Mouse (Mus musculus) E14TG2a.4 (cell line): ENCODE measurements around the gene Zcchc8.
A peak's percentile ranks its signal among the peaks of the same experiment; 100 is the strongest.

Experiments
- H3K27me3 ChIP-seq: 2 replicates; pipeline ENCODE4 v1.6.1; 2014; ENCODE audit warnings: low read length, control low read depth; ENCODE audit not compliant: insufficient read depth
- H3K36me3 ChIP-seq: 2 replicates; pipeline ENCODE4 v1.6.1; 2014; ENCODE audit warnings: low read length, control low read depth; ENCODE audit not compliant: insufficient read depth
- H3K4me1 ChIP-seq: replicated peaks from 2 replicates; pipeline ENCODE4 v1.6.1; 2014; ENCODE audit warnings: low read depth, low read length, control low read depth
- H3K4me3 ChIP-seq: replicated peaks from 2 replicates; pipeline ENCODE4 v1.5.1; 2014; ENCODE audit warnings: mild to moderate bottlenecking, low read length
- H3K9me3 ChIP-seq: 2 replicates; pipeline ENCODE4 v1.6.1; 2014; ENCODE audit warnings: low read length, control low read depth
- CTCF ChIP-seq: conservative IDR thresholded peaks from 2 replicates; pipeline ENCODE4 v1.5.1; 2014; ENCODE audit warnings: low read length
- NANOG ChIP-seq: IDR thresholded peaks from 2 replicates; pipeline ENCODE4 v1.6.1; 2014; ENCODE audit warnings: borderline replicate concordance, low read length, mixed read lengths
- POU5F1 ChIP-seq: IDR thresholded peaks from 2 replicates; pipeline ENCODE4 v1.6.1; 2014; ENCODE audit warnings: low read length, borderline replicate concordance

The Zcchc8 gene

DNA sequence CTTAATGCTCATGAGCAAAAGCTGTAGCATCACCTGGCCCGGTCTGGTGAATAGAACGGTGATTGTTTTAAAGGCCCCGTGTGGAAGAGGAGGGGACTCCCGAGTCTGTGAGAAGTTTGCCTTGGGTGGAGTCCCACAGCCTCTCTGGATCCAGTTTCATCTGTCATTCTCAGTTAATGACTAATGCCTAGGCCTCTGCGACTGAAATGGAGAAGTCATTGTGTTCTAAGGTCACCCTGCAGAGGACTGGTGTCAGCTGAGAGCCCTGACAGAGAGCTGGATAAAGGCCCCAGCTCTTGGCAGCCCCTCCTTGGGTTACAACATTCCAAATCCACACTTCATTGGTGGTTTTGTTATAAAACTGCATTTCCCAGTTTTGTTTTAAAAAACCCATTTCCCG, 26.4 kb downstream of the Zcchc8 start:
- H3K36me3 ChIP-seq, result peaks cover 12% of the 10 kb centered on the region
- H3K4me3 ChIP-seq, result no peak overlapping the region
- peaks cover 17% of the 10 kb centered on the region for H3K4me1 ChIP-seq
- H3K27me3 ChIP-seq, result no peaks in the 10 kb centered on the region
- H3K9me3 ChIP-seq, result no peaks in the 10 kb centered on the region
- TF ChIP-seq NANOG (no peak), CTCF (no peak), POU5F1 (no peak)

GRCm38 (mm10) chr5:123684221-123685144, 36.4 kb downstream of the Zcchc8 start, which contains the start of gene Clip1:
TSS of gene Clip1 (minus strand) at chr5:123684618.
- H3K36me3 ChIP-seq, result no peaks in the 10 kb centered on the region
- peak within 1 kb of the TSS; percentile 84 for H3K4me3 ChIP-seq
- TF ChIP-seq NANOG, result no peak
- no peak for TF ChIP-seq CTCF
- TF ChIP-seq POU5F1, result no peak
- H3K4me1 ChIP-seq, result peaks cover 15% of the 10 kb centered on the region
- H3K9me3 ChIP-seq, result no peaks in the 10 kb centered on the region
- H3K27me3 ChIP-seq, result peaks cover 50% of the 10 kb centered on the region

- Histone ChIP-seq H3K9me3 (no peaks in the 10 kb centered on the region), H3K4me1 (peaks cover 15% of the 10 kb centered on the region), H3K4me3 (peak overlapping the region; percentile 84), H3K36me3 (no peaks in the 10 kb centered on the region), H3K27me3 (peaks cover 50% of the 10 kb centered on the region)
- TF ChIP-seq POU5F1 (no peak), NANOG (no peak), CTCF (no peak)
Observed at GRCm38 (mm10) chr5:123683377-123684220, 37.3 kb downstream of the Zcchc8 start.

DNA sequence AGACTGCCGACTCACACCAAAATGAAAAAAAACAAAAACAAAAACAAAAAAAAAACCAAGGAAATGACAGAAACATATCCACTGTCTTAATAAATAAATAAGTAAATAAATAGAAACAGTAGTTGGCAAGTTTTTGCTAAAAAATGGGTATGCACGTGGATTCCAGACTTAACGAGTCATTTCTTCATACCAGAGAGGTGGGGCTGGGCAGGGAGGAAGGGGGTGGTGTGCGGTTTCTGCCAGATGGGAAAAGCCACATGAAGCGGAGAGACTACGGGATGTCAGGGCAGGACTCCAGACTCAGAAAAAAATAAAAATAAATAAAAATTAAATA, 37.9 kb downstream of the Zcchc8 start:
- TF ChIP-seq NANOG (no peak), CTCF (no peak), POU5F1 (no peak)
- H3K27me3 ChIP-seq, result peaks cover 50% of the 10 kb centered on the region
- H3K36me3 ChIP-seq, result no peaks in the 10 kb centered on the region
- no peaks in the 10 kb centered on the region for H3K9me3 ChIP-seq
- peak overlapping the region; percentile 84 for H3K4me3 ChIP-seq
- H3K4me1 ChIP-seq, result peaks cover 15% of the 10 kb centered on the region

- TF ChIP-seq NANOG, result no peak
Observed at GRCm38 (mm10) chr5:123682372-123682771, 38.5 kb downstream of the Zcchc8 start.

GRCm38 (mm10) chr5:123679546-123680263, 41.2 kb downstream of the Zcchc8 start:
- Histone ChIP-seq H3K4me3 (no peak overlapping the region), H3K36me3 (no peaks in the 10 kb centered on the region), H3K9me3 (no peaks in the 10 kb centered on the region), H3K4me1 (peaks cover 8% of the 10 kb centered on the region), H3K27me3 (peaks cover 33% of the 10 kb centered on the region)
- no peak for TF ChIP-seq NANOG
- TF ChIP-seq CTCF, result no peak
- TF ChIP-seq POU5F1, result no peak

More at GRCm38 (mm10) chr5:123682372-123682771, 38.5 kb downstream of the Zcchc8 start:
- Histone ChIP-seq H3K9me3 (no peaks in the 10 kb centered on the region), H3K4me1 (peaks cover 15% of the 10 kb centered on the region), H3K4me3 (no peak overlapping the region), H3K27me3 (peaks cover 50% of the 10 kb centered on the region), H3K36me3 (no peaks in the 10 kb centered on the region)

DNA sequence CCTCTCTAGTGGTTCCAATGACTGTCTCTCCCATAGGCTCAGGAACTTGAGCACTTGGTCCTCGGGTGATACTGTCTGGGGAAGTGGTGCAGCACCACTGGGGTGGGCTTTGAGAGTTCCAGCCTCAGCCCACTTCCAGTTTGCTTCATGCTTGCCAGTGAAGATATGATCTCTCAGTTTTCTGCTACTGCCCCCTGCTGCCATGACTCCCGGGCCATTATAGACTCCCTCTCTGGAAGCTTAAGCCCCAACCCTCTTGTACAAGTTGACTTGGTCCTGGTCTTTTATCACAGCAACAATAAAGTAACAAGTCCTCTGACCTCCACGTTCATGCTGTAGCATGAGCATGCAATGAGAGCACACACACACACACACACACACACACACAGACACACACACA, 41.8 kb downstream of the Zcchc8 start:
- Histone ChIP-seq H3K4me3 (no peak overlapping the region), H3K36me3 (no peaks in the 10 kb centered on the region), H3K4me1 (0 out of 2 replicates have a peak, but pooled peaks cover 4% of the 10 kb centered on the region), H3K9me3 (no peaks in the 10 kb centered on the region), H3K27me3 (peaks cover 28% of the 10 kb centered on the region)
- TF ChIP-seq POU5F1 (no peak), CTCF (no peak), NANOG (no peak)

GRCm38 (mm10) chr5:123675717-123676116, 45.2 kb downstream of the Zcchc8 start:
- Histone ChIP-seq H3K9me3 (no peaks in the 10 kb centered on the region), H3K27me3 (no peaks in the 10 kb centered on the region), H3K4me3 (no peak overlapping the region), H3K36me3 (no peaks in the 10 kb centered on the region), H3K4me1 (peaks cover 8% of the 10 kb centered on the region)
- TF ChIP-seq POU5F1 (no peak), CTCF (no peak), NANOG (no peak)
